Mouse (Mus musculus) mature B cell (primary cell): ENCODE data around the gene Dlg2.

Experiments
- in situ Hi-C: fragments of 300-500 bp; cut with MboI; formaldehyde crosslinking; loops from 2 replicates; pipeline ENCODE4 v1.14.3; 2019

The Dlg2 gene

GRCm38 (mm10) chr7:92287058-92287457 is 1810.6 kb downstream of the Dlg2 start:
- in situ Hi-C loops, result no loop called here

DNA sequence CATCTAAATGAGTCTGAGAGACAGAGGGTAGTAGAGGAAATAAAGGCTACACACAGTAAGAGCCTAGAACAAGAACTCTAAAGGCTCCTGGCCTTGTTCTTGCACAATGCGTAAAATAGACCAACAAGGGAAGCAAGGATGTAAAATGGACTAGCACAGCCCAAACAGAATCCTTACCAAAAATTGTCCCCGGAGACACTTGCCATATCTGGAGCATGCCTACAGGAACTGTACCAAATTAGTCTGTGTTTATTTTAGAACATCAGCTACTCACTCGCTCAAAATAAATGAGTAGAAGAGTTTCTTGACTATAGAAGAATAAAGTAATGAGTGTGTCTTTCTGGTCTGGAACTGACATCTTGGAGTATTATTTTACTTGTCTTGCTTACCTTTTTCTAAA is 1812.3 kb downstream of the Dlg2 start:
- in situ Hi-C loops, result no loop called here

- in situ Hi-C loops, result no loop called here
Measured at GRCm38 (mm10) chr7:92292918-92293518, 1816.5 kb downstream of the Dlg2 start.

GRCm38 (mm10) chr7:92301046-92301445 is 1824.6 kb downstream of the Dlg2 start:
- in situ Hi-C loops, result no loop called here

- in situ Hi-C loops, result no loop called here
Measured at GRCm38 (mm10) chr7:92307634-92308033, 1831.2 kb downstream of the Dlg2 start.

DNA sequence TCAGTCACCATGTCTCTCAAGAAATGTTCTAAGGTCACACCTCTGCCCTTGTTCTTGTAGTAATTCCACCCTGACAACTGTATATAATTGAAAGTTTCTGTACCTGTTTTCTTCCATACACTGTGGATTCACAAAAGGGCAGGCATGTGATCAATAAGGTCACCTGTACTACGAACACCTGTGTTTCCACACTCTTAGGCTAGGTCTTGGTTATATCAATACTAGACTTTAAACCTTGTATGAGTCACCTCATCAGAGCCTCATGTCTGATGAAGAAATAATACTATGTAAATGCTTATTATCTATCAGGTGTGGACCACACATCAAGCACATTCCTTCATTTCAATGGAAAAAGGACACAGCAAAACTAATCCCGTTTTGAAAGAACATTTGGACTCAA is 1831.7 kb downstream of the Dlg2 start:
- in situ Hi-C loops, result no loop called here

- in situ Hi-C loops, result no loop called here
Measured at GRCm38 (mm10) chr7:92316389-92316788, 1839.9 kb downstream of the Dlg2 start.

GRCm38 (mm10) chr7:92319469-92319868 is 1843.0 kb downstream of the Dlg2 start:
- in situ Hi-C loops, result no loop called here

DNA sequence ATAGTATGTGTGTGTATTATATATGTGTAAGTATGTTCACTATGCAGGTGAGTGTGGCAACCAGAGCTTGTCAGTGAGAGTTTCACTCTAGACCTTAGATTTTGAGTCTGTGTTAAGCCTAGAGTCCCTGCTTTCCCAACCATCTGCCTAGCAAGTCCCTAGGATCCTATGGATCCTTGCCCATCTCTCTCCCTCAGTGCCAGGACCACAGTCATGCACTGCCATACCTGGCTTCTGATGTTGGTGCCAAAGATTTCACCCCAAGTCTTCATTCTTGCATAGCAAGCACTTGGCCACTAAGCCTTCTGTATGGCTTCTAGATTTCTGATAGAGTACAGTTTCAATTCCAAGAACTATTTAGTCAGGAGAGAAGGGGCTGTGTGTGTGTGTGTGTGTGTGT is 1843.7 kb downstream of the Dlg2 start:
- in situ Hi-C loops, result no loop called here

- in situ Hi-C loops, result no loop called here
Measured at GRCm38 (mm10) chr7:92321786-92322185, 1845.3 kb downstream of the Dlg2 start.

DNA sequence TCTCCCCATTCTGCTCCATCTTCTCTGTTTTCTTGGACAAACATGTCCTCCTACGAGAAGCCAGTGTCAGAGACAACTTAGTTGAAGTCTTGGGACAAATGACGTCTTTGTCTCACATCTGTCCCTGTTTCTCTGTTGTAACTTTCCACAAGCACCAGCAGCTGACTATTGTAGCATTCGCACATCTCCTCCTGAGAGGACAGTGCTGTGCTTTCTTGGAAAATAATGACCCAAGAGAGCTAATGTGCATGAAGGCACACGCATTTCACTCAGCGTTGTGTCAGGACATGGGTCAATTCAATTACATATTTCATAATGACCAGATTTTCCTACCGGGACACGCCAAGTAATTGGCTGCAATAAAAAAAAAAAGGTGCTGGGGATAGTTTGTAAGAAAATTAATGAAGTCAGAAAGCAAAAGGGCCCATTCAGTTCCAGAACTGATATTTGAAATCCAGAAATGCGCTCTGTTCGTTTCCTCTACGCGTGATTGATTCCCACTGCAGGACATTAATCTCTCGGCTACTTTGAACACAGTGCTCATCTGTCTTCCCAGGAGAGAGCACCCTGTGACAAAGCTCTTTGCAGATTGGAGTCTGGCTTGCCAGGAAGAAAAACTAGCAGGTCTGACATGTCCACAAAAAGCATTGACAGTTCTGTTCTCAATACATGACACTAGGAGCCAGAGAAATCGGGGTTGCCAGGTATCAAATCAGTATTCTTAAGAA is 1846.0 kb downstream of the Dlg2 start:
- in situ Hi-C loops, result no loop called here

DNA sequence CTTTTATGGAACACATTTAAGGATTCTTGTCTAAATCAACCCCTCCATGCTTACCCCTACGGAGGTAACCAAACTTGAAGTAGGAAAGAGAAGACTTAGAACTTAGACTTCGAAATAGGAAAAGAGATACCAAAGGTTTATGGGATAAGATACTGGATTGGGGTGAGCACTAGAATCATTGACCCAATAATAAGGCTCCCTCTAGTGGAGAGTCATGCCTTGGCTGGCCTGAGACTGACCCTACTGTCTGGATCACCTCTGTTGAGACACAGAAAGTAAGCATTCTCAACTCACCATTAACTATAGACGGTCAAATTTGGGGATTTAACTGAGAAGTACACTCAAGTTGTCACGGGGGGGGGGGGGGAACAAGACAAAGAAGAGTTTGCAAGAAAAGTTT is 1847.2 kb downstream of the Dlg2 start:
- in situ Hi-C loops, result no loop called here

DNA sequence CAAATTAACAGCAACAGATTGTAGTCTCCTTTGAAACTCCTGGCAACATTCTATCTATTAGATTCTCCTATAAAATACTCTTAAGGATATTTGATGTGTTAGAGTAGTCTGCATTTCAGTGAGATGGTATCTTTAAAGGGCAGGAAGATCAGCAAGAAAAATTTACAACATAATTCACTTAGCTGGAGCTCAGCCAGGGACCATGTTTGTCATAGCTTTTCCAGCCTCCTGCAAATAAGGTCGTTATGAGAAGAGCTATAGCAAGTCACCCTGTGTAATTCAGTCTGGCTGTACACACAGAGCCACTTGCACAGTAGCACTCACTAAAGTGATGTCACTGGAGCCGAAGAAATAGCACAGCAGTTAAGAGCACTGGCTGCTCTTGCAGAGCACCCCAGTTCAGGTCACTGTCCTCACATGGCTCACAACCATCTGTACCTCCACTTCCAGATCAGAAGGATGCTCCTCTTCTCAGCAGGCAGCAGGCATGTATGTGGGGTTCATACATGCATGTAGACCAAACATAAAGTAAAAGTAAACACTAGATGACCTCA is 1850.9 kb downstream of the Dlg2 start:
- in situ Hi-C loops, result no loop called here

DNA sequence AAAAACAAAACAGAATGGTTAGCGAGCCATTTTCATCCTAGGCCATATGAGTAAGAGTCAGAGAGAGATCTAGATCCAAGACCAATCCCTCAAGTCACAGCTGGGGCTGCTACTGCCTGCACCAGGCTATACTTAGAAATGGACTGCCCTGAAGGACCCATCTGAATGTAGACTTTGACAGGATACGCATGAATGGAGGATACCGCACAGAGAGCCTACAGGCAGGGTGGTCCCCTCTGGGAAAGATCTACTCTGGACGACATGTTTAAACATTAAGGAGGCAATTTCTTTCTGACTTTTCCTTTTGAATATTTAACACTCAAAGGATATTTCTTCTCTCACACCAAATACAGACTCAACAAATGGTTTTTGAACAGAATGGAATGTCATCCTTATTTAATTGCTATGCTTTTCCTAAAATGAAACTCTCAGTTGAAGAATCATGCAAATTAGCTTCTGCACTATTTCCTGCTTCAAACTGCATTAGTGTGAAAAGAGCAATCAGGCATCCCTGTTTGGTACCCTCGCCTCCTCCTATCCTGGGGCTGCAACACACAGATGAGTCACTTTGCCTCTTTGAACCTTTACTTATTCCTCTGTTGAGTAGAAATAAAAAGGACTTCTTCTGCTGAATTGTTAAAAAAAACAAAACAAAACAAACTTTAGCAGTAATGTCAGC is 1856.9 kb downstream of the Dlg2 start:
- in situ Hi-C loops, result no loop called here

DNA sequence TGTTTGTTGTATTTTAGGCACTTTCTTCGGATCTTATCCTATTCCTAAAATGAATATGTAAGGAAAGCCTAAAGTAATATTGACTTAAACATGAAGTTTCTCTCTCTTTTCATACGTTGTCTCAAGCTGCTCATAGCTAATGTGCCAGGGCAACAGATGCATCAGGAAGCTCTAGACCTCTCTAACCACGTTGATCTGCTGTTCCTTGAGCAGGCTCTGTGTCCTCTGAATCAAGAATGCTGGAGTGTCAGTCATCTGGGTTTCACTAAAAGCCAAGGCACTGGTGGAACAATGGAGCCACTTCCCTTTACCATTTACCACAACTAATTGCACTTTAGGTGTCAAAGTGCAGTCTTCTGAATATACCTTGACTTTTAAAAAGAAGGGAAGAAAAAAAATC is 1880.1 kb downstream of the Dlg2 start:
- in situ Hi-C loops, result no loop called here

- in situ Hi-C loops, result no loop called here
Measured at GRCm38 (mm10) chr7:92363386-92363785, 1886.9 kb downstream of the Dlg2 start.

GRCm38 (mm10) chr7:92363800-92364199 is 1887.3 kb downstream of the Dlg2 start:
- in situ Hi-C loops, result no loop called here

- in situ Hi-C loops, result no loop called here
Measured at GRCm38 (mm10) chr7:92367111-92367510, 1890.6 kb downstream of the Dlg2 start.

- in situ Hi-C loops, result no loop called here
Measured at GRCm38 (mm10) chr7:92370521-92370920, 1894.0 kb downstream of the Dlg2 start.

- in situ Hi-C loops, result no loop called here
Measured at GRCm38 (mm10) chr7:92371638-92372037, 1895.2 kb downstream of the Dlg2 start.

GRCm38 (mm10) chr7:92373863-92374357 is 1897.4 kb downstream of the Dlg2 start:
- in situ Hi-C loops, result no loop called here

DNA sequence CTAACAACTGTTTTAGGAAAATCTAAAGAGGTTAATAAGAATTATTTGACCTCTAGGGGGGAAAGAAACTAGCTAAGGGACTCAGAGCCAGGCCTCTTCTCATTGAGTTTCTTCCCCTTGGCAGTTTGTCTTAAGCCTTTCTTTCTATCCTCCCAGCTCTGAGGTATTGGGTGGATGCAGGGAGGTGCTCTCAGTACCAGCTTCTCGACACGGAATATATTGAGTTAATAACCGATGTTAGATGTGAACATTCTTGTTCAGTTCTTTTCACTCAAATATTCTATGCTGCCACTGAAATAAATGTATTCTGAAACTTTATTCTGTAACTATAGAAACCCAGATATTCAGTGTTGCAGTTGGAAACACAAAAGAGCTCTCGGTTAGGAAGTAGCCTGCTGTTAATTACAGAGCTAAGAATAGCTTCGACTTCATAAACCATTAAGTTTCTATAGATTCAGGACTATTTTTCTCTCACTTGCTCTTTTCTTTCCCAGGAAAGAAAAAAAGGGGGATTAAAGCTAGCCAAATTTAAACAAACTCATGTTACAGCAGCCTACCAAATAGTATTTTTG is 1907.5 kb downstream of the Dlg2 start:
- in situ Hi-C loops, result no loop called here
